Mouse (Mus musculus): ENCODE results near the gene Rarg.
A peak's percentile ranks its signal among the peaks of the same experiment; 100 is the strongest.

The Rarg gene

GRCm38 (mm10) chr15:102203835-102204381 lies 53.4 kb downstream of the Rarg start:
- DNase-seq, result peak; percentile 78

GRCm38 (mm10) chr15:102202971-102203834 lies 54.1 kb downstream of the Rarg start, which contains the start of gene Zfp740:
Gene Zfp740, plus strand, starts transcription at chr15:102203249.
- peak; percentile 96 for DNase-seq

- no peak for DNase-seq
These were observed 58.5 kb downstream of the Rarg start for GRCm38 (mm10) chr15:102198841-102199240.

GRCm38 (mm10) chr15:102195373-102195772 lies 61.9 kb downstream of the Rarg start:
- no peak for DNase-seq

GRCm38 (mm10) chr15:102194439-102194838 lies 62.9 kb downstream of the Rarg start:
- no peak for DNase-seq

- no peak for DNase-seq
These were observed 63.7 kb downstream of the Rarg start for GRCm38 (mm10) chr15:102193652-102194051.

GRCm38 (mm10) chr15:102192820-102193386 lies 64.4 kb downstream of the Rarg start:
- DNase-seq, result no peak

GRCm38 (mm10) chr15:102192271-102192812 lies 65.0 kb downstream of the Rarg start:
- no peak for DNase-seq

GRCm38 (mm10) chr15:102191699-102192098 lies 65.6 kb downstream of the Rarg start:
- DNase-seq, result no peak

GRCm38 (mm10) chr15:102188883-102189282 lies 68.4 kb downstream of the Rarg start:
- DNase-seq, result no peak

- no peak for DNase-seq
These were observed 69.2 kb downstream of the Rarg start for GRCm38 (mm10) chr15:102188096-102188495.

- no peak for DNase-seq
These were observed 71.1 kb downstream of the Rarg start for GRCm38 (mm10) chr15:102186239-102186638.

Measured in thymus, postnatal 25 days (tissue).